Mouse (Mus musculus) CD4-positive helper T cell, adult 2 months (primary cell): ENCODE results near the gene Tbc1d24.

Experiments
- DNase-seq: peaks from one replicate; pipeline ENCODE4 v3.0.0-alpha.2; 2012; ENCODE audit warnings: low read depth, missing footprints, low spot score

Gene Tbc1d24

GRCm38 (mm10) chr17:24209916-24210240 is 4.5 kb upstream of the Tbc1d24 start:
- no peak for DNase-seq

- no peak for DNase-seq
These were observed 3.9 kb upstream of the Tbc1d24 start, which contains the start of gene Ntn3 for GRCm38 (mm10) chr17:24209043-24209915. Gene Ntn3, minus strand, starts transcription at chr17:24209531.

GRCm38 (mm10) chr17:24208641-24209042 is 3.3 kb upstream of the Tbc1d24 start:
- DNase-seq = no peak

- DNase-seq = no peak
These were observed 2.6 kb upstream of the Tbc1d24 start for GRCm38 (mm10) chr17:24207768-24208640.

GRCm38 (mm10) chr17:24206451-24207351 is 1.3 kb upstream of the Tbc1d24 start:
- DNase-seq = peak; percentile 58

GRCm38 (mm10) chr17:24205908-24206361 is 573 bp upstream of the Tbc1d24 start:
- no peak for DNase-seq

- DNase-seq = no peak
These were observed 516 bp downstream of the Tbc1d24 start for GRCm38 (mm10) chr17:24204846-24205245.

GRCm38 (mm10) chr17:24203611-24204534 is 1.5 kb downstream of the Tbc1d24 start:
- no peak for DNase-seq

- DNase-seq = no peak
These were observed 2.3 kb downstream of the Tbc1d24 start for GRCm38 (mm10) chr17:24203068-24203467.

GRCm38 (mm10) chr17:24201092-24201491 is 4.3 kb downstream of the Tbc1d24 start:
- no peak for DNase-seq

- DNase-seq = no peak
These were observed 5.6 kb downstream of the Tbc1d24 start for GRCm38 (mm10) chr17:24199741-24200140.

GRCm38 (mm10) chr17:24199252-24199651 is 6.1 kb downstream of the Tbc1d24 start:
- DNase-seq = no peak

- no peak for DNase-seq
These were observed 8.1 kb downstream of the Tbc1d24 start for GRCm38 (mm10) chr17:24197032-24197824.

GRCm38 (mm10) chr17:24195349-24195748 is 10.0 kb downstream of the Tbc1d24 start:
- DNase-seq = no peak

GRCm38 (mm10) chr17:24193769-24194168 is 11.6 kb downstream of the Tbc1d24 start:
- DNase-seq = no peak

- DNase-seq = no peak
These were observed 12.1 kb downstream of the Tbc1d24 start for GRCm38 (mm10) chr17:24193268-24193667.

- no peak for DNase-seq
These were observed 12.5 kb downstream of the Tbc1d24 start for GRCm38 (mm10) chr17:24192848-24193247.

GRCm38 (mm10) chr17:24191481-24191880 is 13.9 kb downstream of the Tbc1d24 start:
- DNase-seq = no peak

GRCm38 (mm10) chr17:24190934-24191333 is 14.4 kb downstream of the Tbc1d24 start:
- DNase-seq = no peak
